Mouse (Mus musculus) embryo, embryonic 11.5 days (tissue): Measurements from ENCODE around the gene Vav2.

Experiments
- DNase-seq: peaks from one replicate; pipeline ENCODE4 v3.0.0-alpha.2; 2012; ENCODE audit warnings: low read depth, low spot score

The Vav2 gene

GRCm38 (mm10) chr2:27410518-27411140 is 16.2 kb downstream of the Vav2 start:
- no peak for DNase-seq

DNA sequence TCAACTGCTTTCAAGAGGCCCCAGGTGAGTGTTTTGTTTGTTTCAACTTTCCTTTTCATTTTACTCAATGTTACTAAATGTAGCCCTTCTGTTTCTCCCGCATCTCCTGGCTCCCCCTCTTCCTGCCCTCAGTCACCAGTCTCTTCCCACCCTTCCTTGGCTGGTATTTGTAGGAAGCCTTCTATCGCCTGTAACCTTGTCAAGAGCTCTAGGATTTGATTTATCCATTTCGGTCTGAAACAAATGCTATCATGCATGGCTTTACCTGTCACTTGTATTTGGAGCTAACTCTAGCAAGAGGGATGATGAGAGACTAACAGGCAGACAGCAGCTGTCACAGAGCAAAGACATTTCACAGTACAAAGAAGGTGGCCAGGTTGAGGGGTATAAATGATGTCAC is 18.6 kb downstream of the Vav2 start:
- no peak for DNase-seq

GRCm38 (mm10) chr2:27406928-27407327 is 19.9 kb downstream of the Vav2 start:
- DNase-seq = no peak

- DNase-seq = no peak
These were observed 21.5 kb downstream of the Vav2 start for GRCm38 (mm10) chr2:27405094-27405884.

DNA sequence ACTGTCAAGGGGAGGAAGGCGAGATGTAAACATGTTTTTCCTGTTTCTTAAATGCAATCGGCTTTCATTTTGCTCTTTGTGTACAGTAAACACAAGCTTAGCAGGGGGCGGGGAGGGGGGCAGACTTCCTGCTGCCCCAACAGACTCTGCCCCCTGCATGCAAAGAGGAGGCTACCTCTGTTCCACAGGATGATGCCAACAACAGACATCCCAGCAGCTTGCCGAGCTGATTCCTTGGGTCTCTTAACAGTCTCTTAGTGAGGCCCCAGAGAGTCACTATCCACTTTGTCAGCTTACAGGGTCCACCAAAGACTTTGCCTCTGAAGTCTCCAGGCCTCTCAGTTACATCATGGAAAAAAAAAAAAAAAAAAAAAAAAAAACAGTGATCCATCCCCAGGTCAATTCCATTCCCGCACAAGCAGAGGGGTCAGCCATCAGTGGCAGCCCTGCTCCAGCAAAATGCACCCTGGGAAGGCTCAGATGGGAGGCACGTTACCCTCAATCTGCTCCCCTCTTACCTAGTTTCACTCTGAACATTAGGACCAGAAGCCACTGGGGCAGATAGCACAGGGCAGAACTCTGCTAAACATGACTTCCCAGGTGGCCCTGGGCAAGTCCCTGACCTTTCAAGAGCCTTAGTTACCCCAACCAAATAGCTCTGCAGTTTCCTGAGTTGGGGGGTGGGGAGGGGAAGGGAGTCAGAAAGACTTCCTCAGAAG is 22.3 kb downstream of the Vav2 start:
- no peak for DNase-seq

GRCm38 (mm10) chr2:27401544-27401943 is 25.3 kb downstream of the Vav2 start:
- DNase-seq = no peak

GRCm38 (mm10) chr2:27400083-27400482 is 26.8 kb downstream of the Vav2 start:
- DNase-seq = no peak

GRCm38 (mm10) chr2:27396656-27397440 is 30.0 kb downstream of the Vav2 start:
- DNase-seq = no peak

DNA sequence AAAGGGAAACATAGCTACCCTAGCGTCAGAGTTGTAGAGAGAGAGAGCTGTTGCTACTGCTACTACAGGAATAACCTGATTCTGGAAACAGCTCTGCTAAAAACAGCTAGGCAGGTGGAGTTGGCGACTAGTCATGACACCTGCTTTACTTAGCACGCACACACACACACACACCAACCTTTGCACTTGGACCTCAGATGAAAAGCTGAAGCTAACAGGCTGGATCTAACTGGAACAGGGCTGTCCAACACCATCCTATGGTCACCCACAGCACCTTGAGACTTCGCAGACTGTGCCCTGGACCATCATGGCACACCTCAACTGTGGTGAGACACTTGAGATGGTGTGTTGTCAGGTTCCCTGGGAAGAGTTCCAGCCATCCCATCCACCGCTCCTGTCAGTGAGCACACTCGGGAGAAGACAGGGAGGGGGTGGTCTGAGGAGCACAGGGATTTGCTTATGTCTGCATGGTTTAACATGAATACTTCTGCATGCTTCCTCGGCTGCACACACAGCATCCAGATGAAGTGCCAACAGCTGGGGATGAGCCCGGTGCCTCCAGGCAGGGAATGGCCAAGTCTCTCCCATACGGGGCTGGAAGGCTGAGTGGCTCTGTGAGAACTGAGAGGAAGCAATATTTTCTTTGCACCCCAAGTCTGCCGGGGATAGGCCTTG is 32.5 kb downstream of the Vav2 start:
- DNase-seq = no peak

GRCm38 (mm10) chr2:27392278-27392677 is 34.6 kb downstream of the Vav2 start:
- no peak for DNase-seq

DNA sequence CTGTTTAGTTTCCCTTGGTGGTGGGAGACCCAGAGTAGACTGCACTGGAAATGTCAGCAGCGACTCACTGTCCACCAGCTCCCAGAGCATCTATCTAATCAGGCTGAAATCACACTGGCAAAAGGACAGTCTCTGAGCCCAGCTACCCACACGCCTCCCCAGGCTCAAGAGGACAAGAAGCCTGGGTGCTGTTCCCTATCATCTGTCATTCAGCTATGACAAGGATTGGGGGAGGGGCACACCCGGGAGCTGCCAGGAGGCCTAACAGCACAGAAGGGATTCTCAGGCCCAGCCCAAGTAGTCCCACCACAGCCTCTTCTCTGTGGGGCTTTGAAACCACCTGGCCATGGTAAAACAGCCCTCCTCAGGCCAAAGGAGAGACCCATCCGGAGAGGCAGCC is 36.1 kb downstream of the Vav2 start:
- no peak for DNase-seq

- DNase-seq = no peak
These were observed 36.5 kb downstream of the Vav2 start for GRCm38 (mm10) chr2:27390325-27390724.

- no peak for DNase-seq
These were observed 37.3 kb downstream of the Vav2 start for GRCm38 (mm10) chr2:27389272-27390162.

GRCm38 (mm10) chr2:27387209-27387608 is 39.6 kb downstream of the Vav2 start:
- no peak for DNase-seq

- DNase-seq = no peak
These were observed 45.1 kb downstream of the Vav2 start for GRCm38 (mm10) chr2:27381698-27382097.

DNA sequence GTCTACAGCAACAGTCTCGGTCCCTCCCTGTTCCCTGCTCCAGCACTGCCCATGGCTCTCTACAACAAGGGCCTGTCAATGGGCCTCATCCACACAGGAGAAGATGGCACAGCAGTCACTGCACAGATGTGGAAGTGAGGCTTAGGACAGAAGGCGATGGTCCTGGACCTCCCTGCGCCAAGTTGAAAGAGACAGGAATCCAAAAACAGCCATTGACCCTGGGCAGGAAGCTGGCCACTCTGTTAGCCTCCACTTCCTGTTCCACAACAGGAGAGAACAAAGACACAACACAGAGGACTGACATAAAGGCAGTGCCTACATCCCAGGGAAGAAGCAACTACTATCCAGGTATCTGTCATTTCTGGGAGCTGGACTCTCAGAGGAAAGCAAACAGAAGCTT is 45.6 kb downstream of the Vav2 start:
- no peak for DNase-seq

GRCm38 (mm10) chr2:27377876-27378275 is 49.0 kb downstream of the Vav2 start:
- no peak for DNase-seq

DNA sequence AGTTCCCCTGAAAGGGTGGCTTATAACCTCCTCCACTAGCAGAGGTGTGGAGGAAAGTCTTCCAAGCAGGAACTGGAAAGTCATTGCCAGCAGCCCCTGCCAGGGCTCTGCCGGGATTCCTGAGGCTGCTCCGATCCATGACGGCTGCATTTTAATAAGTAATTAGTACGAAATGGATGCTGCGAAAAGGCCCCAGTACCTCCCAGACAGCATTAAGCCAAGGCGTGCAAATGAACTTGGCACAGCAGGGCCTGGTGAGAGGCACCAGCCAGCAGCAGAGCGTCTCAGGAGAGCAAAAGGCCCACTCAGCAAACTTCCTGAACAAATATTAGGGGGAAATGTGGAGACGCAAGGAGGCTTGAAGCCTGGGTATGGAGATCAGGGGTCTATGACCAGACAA is 49.7 kb downstream of the Vav2 start:
- no peak for DNase-seq

DNA sequence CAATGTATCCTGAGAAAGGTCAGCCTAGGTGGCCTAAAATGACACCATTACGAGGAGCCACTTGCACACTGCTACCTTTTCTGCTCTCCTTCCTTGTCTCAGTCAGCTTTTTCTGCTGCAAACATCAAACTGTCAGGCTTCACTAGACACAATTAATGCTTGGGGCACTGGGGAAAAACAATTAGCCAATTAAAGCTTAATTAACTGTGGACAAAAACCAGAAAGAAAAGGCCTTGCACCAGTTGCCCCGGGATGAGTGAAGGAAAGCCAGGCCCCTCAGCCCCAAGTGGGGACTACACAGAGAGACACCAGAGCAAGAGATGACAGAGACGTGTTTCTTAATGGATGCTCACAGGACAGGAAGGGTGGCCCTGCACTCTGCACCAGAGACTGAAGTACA is 51.7 kb downstream of the Vav2 start:
- DNase-seq = no peak

- DNase-seq = no peak
These were observed 53.5 kb downstream of the Vav2 start for GRCm38 (mm10) chr2:27373349-27373748.
